Mouse (Mus musculus) G1E (cell line): ENCODE results near the gene Fpgs. TPM values are rescaled to one million over a fixed set of nuclear protein-coding genes. Genes with fewer than 3 reads are reported as not detected.

Source experiments
- ATAC-seq: 2 replicates; pipeline ENCODE4 v1.8.0; 2016; ENCODE audit warnings: mild to moderate bottlenecking; ENCODE audit not compliant: insufficient number of reproducible peaks, poor library complexity, low FRiP score, severe bottlenecking; ENCODE audit errors: extremely low read depth
- DNase-seq: peaks from one replicate; pipeline ENCODE4 v3.0.0; 2012; ENCODE audit warnings: low spot score
- H3K27me3 ChIP-seq: 2 replicates; pipeline ENCODE4 v1.6.1; 2012; ENCODE audit warnings: mild to moderate bottlenecking, low read length, inconsistent platforms; ENCODE audit not compliant: insufficient read depth
- H3K36me3 ChIP-seq: replicated peaks from 2 replicates; pipeline ENCODE3; 2012; ENCODE audit warnings: mild to moderate bottlenecking, inconsistent platforms
- H3K4me1 ChIP-seq: 2 replicates; pipeline ENCODE4 v1.6.1; 2012; ENCODE audit warnings: low read depth, low read length, inconsistent platforms, mixed read lengths; ENCODE audit not compliant: insufficient read depth
- H3K4me3 ChIP-seq: 2 replicates; pipeline ENCODE4 v1.5.1; 2012; ENCODE audit warnings: low read depth, mild to moderate bottlenecking, inconsistent platforms, low read length, moderate library complexity, mixed read lengths
- H3K9me3 ChIP-seq: replicated peaks from 2 replicates; pipeline ENCODE4 v1.6.1; 2012; ENCODE audit warnings: inconsistent platforms
- CTCF ChIP-seq: IDR thresholded peaks from 2 replicates; pipeline ENCODE4 v1.5.1; 2012; ENCODE audit warnings: low read depth, low read length, inconsistent platforms, mixed read lengths
- GATA1 ChIP-seq: IDR thresholded peaks from 2 replicates; pipeline ENCODE4 v1.6.1; 2012; ENCODE audit warnings: borderline replicate concordance, low read length, inconsistent platforms, mixed read lengths
- GATA2 ChIP-seq: IDR thresholded peaks from 2 replicates; pipeline ENCODE4 v1.6.1; 2012; ENCODE audit warnings: low read depth, low read length, inconsistent platforms, borderline replicate concordance
- POLR2AphosphoS5 ChIP-seq: IDR thresholded peaks from 2 replicates; pipeline ENCODE4 v1.6.1; 2012; ENCODE audit warnings: low read depth, low read length, inconsistent platforms; ENCODE audit not compliant: insufficient replicate concordance
- TAL1 ChIP-seq: conservative IDR thresholded peaks from 2 replicates; pipeline ENCODE4 v1.6.1; 2012; ENCODE audit warnings: low read depth, low read length, inconsistent platforms, mixed read lengths
- polyA plus RNA-seq: library from polyadenylated mRNA; stranded (reverse); fragments of >175 nt; gene quantifications from 2 replicates; pipeline ENCODE4 v1.2.3, GENCODE M21; 2012
- total RNA-seq, 2 experiments: library from RNA; stranded (forward) in 1 of 2; stranded (reverse) in 1 of 2; fragments of 200-1000 nt in 1 of 2; fragments of >200 nt in 1 of 2; fragmentation: Nextera tagmentation in 1 of 2; gene quantifications; 2 replicates each; pipeline ENCODE4 v1.2.3; 2014 to 2017

The Fpgs gene
- total and polyA plus RNA-seq, 3 experiments: 12.8 to 81.4 (median 14.7) TPM

GRCm38 (mm10) chr2:32744272-32744982, 40.5 kb upstream of the Fpgs start:
- no peak for ATAC-seq
- TF ChIP-seq POLR2AphosphoS5 (no peak), TAL1 (no peak), CTCF (no peak), GATA2 (no peak), GATA1 (no peak)
- H3K27me3 ChIP-seq: peaks cover 60% of the 10 kb centered on the region
- DNase-seq: peak; percentile 41
- no peak overlapping the region for H3K4me3 ChIP-seq
- no peaks in the 10 kb centered on the region for H3K36me3 ChIP-seq
- H3K9me3 ChIP-seq: no peaks in the 10 kb centered on the region
- H3K4me1 ChIP-seq: peaks cover 5% of the 10 kb centered on the region; the same call in 1 of the 2 replicates

GRCm38 (mm10) chr2:32742173-32742531, 38.2 kb upstream of the Fpgs start:
- DNase-seq: no peak
- H3K27me3 ChIP-seq: peaks cover 64% of the 10 kb centered on the region
- TF ChIP-seq GATA1: no peak
- no peak for TF ChIP-seq CTCF
- no peak for TF ChIP-seq GATA2
- no peak for TF ChIP-seq TAL1
- TF ChIP-seq POLR2AphosphoS5: no peak
- H3K4me1 ChIP-seq: peaks cover 5% of the 10 kb centered on the region; the same call in 1 of the 2 replicates
- ATAC-seq: no peak
- no peaks in the 10 kb centered on the region for H3K9me3 ChIP-seq
- no peaks in the 10 kb centered on the region for H3K36me3 ChIP-seq
- H3K4me3 ChIP-seq: no peak overlapping the region

- DNase-seq (no peak), ATAC-seq (no peak)
- Histone ChIP-seq H3K9me3 (no peaks in the 10 kb centered on the region), H3K4me3 (no peak overlapping the region), H3K27me3 (peaks cover 61% of the 10 kb centered on the region), H3K4me1 (peaks cover 5% of the 10 kb centered on the region; the same call in 1 of the 2 replicates), H3K36me3 (no peaks in the 10 kb centered on the region)
- TF ChIP-seq POLR2AphosphoS5 (no peak), TAL1 (no peak), CTCF (no peak), GATA2 (no peak), GATA1 (no peak)
These were observed 37.6 kb upstream of the Fpgs start for GRCm38 (mm10) chr2:32741273-32742172.

GRCm38 (mm10) chr2:32740916-32741272, 36.9 kb upstream of the Fpgs start, which contains the start of gene 6330409D20Rik:
Gene 6330409D20Rik (minus strand): TSS chr2:32741016.
- peaks cover 61% of the 10 kb centered on the region for H3K27me3 ChIP-seq
- ATAC-seq (no peak), DNase-seq (no peak)
- H3K36me3 ChIP-seq: no peaks in the 10 kb centered on the region
- H3K4me1 ChIP-seq: peaks cover 5% of the 10 kb centered on the region; the same call in 1 of the 2 replicates
- no peak for TF ChIP-seq CTCF
- no peak for TF ChIP-seq POLR2AphosphoS5
- no peak within 1 kb of the TSS for H3K4me3 ChIP-seq
- no peaks in the 10 kb centered on the region for H3K9me3 ChIP-seq

GRCm38 (mm10) chr2:32739311-32739710, 35.4 kb upstream of the Fpgs start:
- Histone ChIP-seq H3K4me1 (peaks cover 8% of the 10 kb centered on the region; the same call in 1 of the 2 replicates), H3K9me3 (no peaks in the 10 kb centered on the region), H3K27me3 (peaks cover 64% of the 10 kb centered on the region), H3K36me3 (no peaks in the 10 kb centered on the region), H3K4me3 (no peak overlapping the region)
- TF ChIP-seq CTCF: no peak
- no peak for TF ChIP-seq POLR2AphosphoS5
- TF ChIP-seq GATA2: no peak
- no peak for TF ChIP-seq GATA1
- no peak for TF ChIP-seq TAL1
- no peak for ATAC-seq
- DNase-seq: no peak

GRCm38 (mm10) chr2:32737008-32737407, 33.1 kb upstream of the Fpgs start:
- DNase-seq (no peak), ATAC-seq (no peak)
- H3K36me3 ChIP-seq: no peaks in the 10 kb centered on the region
- H3K9me3 ChIP-seq: no peaks in the 10 kb centered on the region
- TF ChIP-seq CTCF (no peak), GATA1 (no peak)
- no peak overlapping the region for H3K4me3 ChIP-seq
- peaks cover 8% of the 10 kb centered on the region; the same call in 1 of the 2 replicates for H3K4me1 ChIP-seq
- H3K27me3 ChIP-seq: peaks cover 73% of the 10 kb centered on the region
